Mouse (Mus musculus): ENCODE results near the gene Mto1.

The Mto1 gene

DNA sequence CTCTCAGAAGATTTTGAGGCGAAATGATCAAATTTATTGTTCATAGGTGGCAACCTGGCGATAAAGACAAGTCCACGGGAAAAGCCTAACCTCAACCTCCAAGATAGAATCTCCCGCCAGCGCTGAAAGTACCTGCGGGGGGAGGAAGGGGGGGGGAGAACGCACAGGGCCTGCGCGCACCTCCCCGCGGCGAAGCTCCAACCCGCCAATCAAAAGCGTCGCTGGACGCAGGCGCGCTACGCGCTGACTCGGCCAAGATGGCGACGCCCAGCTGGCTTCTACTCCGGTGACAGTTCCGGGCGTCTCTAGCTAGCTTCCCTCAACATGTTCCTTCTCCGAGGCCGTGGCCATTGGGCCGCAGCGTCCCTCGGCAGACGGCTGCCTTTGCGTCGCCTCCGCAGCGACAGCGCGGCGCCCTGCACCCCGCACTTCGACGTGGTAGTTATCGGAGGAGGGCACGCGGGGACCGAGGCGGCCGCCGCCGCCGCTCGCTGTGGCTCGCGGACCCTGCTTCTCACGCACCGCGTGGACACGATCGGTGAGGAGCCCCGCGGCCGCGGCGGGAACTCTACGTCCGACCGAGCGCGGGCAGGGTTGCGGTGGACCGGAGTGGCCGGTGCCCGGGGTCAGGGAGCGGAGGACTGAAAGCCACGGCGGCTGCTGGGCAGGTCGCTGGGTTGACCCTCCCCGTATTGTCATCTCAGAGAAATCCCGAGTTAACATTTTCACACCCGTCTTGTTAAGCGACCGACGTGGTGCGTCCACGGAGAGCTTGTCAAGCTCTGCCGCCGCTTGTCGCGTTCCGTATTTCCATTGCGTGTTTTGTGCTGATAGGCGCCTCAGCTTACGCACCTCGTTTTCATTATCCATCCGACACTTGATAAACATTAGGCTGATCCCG is at the start of gene Mto1, which contains the start of gene Gm17324:
Mto1 (plus strand) TSS at position 236 of the 901 bp plus-strand sequence.
Gm17324 (minus strand) TSS at position 814 of the 901 bp plus-strand sequence.
- in situ Hi-C loops (cut with MseI, MboI), result no loop called here

DNA sequence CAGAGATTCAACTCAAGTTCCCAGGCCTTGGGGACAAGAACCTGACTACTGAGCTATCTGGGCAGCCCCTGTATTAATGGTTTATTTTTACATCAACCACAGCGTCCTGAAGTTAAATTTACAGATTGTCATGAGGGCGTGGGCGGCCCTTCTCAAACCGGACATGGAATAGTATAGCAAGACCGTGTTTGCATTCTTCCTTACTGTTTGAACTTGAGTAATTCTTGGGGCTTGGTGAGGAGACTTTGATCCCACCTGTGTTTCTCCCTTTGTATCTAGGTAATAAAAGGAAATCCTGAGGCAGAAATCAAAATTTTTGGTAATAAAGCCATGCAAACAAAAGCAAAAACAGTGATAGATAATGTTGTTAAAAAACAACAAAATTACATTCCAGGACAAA is 47.4 kb upstream of the Mto1 start:
- in situ Hi-C loops (cut with MseI, MboI), result no loop called here

DNA sequence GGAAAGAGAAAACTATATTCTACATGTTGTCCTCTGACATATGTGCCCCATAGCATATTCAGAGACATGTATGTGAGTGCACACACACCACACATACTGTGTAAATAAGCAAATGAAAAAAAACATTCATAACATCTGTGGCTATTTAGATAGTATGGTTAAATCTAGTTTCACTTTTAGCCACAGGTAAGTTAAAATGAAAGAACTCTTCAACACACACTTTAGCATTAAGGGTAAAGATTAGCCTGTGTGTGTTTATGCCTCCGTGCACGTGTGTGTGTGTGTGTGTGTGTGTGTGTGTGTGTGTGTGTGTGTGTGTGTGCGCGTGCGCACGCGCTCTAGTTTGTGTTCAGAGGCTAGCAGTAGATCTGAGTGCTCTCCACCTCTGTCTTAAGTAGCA is 46.4 kb upstream of the Mto1 start:
- in situ Hi-C loops (cut with MseI, MboI), result no loop called here

DNA sequence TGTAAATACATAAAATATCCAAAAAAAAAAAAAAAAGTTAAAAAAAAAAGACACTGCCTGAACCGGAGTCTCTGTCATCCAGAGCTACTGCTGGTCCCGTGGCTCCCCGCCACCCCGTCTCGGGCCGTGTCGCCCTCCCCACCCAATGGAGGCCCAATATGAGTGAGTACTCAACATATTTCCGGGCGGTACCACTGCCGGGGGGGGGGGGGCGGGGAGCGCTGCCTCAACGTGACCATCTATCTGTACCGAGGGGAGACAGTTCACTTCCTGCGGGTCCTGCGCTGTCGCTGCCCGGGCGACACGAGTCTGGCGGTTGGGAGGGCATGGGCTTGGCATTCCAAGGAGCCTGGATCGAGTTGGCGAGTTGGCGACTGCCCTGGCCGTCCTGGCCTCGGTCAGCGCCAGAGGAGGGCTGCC is 20.6 kb upstream of the Mto1 start:
- in situ Hi-C loops (cut with MseI, MboI), result no loop called here

DNA sequence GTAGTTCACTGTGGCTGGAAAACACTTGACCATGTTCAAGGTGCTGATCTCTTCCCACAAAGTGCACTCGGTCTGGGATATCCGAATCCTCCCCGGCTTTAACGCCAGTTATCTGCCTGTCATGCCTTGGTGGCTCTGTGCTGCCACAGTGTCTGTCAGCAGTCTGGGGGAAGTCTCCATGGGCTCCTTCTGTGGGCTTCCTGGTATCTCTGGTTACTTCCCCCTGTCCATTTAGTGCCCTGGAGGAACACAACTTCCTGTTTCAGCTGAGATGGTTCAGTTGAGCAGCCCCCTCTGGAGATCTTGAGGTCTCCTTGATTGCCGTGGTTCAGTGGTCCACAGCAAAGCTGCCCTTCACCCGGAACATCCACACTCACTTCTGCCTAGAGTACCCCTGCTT is 19.8 kb upstream of the Mto1 start:
- in situ Hi-C loops (cut with MseI, MboI), result no loop called here

DNA sequence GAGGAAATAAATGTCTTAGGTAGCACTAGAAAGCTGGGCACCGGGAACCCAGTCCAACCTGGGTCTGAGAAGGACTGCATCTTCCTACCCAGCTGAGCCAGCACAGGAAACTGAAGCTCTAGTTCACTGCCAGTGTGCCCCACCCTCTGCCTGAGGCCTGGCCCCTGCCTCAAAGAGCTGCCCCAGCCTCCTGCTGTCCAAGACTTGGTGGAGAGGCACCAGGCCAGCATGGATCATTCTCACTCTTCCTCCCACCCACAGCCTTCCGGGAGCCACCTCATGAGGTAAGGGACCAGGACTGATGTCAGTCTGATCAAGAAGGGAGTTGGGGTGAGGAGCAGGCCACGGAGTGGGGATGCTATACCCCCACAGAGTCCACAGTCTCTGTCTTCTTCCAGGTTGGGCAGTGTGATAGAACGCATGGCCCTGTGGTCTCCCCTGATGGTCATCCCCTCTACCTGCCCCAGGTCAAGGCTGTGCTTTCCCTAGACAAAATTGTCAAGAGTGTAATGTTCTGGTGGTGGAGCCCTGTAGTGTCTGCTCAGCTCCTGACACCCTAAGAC is 19.1 kb upstream of the Mto1 start:
- in situ Hi-C loops (cut with MseI, MboI), result no loop called here

DNA sequence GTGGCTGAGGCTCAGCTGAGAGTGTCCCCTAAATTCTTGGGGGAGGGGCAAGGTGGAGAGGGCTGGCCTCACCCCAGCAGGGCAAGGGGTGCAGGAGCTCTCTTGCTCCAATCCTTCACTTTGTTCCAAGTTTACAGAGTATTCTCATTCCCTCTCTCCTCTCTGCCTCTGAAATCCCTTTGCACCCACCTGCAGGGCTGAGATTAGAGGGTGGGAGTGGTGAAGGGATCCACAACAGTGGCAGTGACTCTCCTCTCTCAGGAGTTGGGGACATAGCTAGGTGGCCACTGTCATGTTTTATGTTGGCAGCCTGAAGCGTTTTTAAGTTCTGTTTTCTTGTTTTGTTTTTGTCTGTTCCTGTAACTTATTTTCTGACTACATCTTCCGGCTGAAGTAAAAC is 18.5 kb upstream of the Mto1 start:
- in situ Hi-C loops (cut with MseI, MboI), result no loop called here

DNA sequence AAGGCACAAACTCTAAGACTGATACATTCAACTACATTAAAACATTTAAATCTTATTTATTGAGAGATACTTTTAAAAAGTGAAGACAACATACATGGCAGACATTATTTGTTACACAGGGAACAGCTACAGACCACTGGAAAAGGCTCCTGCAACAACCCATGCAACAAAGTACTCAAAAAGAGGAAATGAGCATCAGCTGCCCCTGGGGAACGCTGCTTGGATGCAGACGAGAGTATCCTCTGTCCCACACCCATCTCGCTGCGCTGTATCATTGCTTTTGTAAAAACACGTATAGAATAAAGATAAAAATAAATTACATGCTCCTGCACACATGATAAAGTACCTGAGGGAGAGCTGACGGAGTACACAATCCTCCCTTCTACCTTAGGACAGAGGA is 17.5 kb upstream of the Mto1 start:
- in situ Hi-C loops (cut with MseI, MboI), result no loop called here

DNA sequence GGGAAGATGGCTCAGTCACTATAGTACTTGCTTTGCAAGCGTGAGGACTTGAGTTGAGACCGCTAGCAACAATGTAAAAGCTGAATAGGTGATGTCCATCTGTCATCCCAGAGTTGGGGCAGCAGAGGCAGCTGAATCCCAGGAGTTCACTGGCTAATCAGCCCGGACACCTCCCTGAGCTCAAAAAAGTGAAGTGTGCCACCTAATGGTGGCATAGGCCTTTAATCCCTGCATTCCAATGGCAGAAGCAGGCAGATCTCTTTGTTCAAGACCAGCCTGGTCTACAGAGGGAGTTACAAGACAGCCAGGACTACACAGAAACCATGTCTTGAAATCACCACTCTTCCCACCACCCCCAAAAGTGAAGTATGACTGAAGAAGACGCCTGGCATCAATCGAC is 15.5 kb upstream of the Mto1 start:
- in situ Hi-C loops (cut with MseI, MboI), result no loop called here

DNA sequence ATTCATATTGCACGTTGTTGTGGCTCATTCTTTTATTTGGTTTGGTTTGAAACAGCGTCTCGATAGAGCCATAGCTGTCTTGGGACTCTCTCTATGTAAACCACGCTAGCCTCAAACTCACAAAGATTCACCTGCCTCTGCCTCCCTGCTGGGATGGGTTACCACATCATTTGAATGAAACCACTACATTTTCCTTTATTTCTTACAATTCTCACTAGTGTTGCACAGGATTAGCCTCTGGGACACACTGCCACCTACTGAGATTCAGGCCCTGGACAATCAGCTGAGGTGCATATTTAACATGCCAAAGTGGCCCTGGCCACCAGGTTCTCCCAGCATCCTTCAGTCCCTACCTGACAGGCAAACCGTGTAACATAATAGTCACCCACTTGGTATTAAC is 8.6 kb upstream of the Mto1 start:
- in situ Hi-C loops (cut with MseI, MboI), result no loop called here

DNA sequence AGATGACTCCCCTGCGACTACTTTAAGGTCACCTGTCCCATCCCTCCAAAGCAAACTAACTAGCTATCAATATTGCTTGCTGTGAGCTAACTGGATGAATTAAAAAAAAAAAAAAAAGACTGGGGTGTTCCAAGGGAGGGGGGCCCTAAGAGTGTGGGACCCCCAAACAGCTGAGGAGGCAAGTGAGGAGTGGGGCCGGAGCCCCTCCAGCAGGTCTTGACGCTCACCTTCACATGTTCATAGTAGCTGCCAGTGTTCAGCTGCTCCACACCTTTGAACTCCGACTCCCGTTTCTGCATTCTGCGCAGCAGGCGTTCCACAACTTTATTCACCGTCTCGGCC is 5.8 kb upstream of the Mto1 start:
- in situ Hi-C loops (cut with MseI, MboI), result no loop called here

DNA sequence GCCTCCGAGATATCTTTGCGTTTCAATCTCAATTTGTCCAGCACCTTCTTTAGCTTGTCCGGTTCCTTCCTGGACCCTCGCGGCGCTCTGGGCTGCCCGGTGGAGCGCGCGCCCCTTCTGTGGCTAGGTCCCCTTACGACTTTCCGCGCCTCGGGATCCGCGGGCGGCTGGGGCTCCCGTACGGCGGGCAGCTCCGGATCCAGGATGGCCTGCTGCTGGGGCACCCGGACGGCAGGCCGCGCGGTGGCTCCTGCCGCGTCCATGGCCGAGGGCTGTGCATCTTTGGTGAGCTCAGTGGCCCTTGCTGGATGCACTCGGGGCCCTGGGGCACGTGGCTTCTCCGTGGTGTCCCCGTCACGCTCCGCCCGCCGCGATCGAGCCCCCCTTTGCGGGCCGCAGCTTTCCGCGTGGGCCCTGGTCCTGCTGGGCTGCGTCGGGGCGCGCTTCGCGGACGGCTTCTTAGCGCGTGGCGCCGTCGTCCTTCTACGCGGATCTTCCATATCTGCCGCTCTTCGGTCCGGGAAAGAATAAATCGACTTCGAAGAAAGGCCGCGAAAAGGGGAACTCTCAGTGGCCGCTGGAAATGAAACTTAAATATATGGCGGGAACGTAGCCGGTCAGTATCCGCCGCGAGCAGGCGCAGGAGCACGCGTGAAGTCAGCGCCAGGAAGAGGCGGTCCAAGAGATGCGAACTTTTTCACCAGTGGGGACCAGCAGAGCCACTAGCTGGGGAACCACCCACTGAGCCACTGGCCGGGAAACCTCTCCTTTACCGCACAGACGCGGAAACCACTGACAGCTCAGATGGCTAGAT is 5.2 kb upstream of the Mto1 start, which contains the start of gene Cgas:
Cgas (minus strand) TSS at position 659 of the 814 bp plus-strand sequence.
- in situ Hi-C loops (cut with MseI, MboI), result no loop called here

DNA sequence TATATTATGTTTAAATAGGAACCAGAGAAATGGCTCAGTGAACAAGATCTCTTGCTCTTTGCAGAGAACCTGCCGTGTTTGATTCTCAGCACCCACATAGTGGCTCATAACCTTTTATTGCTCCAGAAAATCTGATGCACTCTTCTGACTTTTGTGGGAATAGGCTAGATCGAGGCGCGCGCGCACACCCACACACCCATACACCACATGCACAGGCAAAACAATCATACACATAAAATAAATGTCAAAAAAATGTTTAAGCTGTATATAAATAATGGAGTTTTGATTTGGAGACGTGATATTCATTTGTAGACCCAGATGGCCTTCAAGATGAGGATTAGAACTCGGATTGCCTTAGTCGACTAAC is 419 bp upstream of the Mto1 start:
- in situ Hi-C loops (cut with MseI, MboI), result no loop called here

DNA sequence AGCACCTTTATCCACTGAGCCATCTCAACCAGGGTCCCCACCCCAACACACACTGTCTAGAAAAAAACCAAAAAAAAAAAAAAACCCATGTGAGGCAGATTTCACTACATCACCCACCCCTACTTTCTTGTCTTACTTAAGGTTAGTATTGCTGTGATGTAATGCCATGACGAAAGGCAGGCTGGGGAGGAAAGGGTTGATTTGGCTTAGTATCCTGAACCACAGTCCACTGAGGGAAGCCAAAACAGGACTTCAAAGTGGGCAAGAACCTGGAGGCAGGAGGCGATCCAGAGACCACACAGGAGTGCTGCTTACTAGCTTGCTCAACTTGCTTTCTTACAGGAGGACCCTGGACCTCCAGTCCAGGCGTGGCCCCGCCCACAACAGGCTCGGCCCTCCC is 2.4 kb downstream of the Mto1 start:
- in situ Hi-C loops (cut with MseI, MboI), result no loop called here

DNA sequence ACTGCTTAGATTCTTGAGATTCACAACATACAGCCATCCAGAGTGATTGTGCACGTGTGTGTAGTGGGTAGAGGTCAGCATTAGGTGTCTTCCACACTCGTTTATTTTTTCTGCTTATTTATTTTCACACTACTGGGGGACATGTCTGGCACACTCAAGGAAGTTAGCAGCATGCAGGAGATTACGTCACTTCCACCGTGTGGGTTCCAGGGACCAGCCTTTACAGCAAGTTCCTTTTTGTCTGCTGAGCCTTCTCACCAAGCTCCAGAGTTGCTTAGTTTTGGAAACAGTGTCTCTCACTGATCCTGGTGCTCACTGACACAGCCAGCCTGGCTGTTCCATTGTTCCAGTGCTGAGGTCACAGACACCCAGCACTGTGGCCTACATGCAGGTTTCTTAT is 3.4 kb downstream of the Mto1 start:
- in situ Hi-C loops (cut with MseI, MboI), result no loop called here

DNA sequence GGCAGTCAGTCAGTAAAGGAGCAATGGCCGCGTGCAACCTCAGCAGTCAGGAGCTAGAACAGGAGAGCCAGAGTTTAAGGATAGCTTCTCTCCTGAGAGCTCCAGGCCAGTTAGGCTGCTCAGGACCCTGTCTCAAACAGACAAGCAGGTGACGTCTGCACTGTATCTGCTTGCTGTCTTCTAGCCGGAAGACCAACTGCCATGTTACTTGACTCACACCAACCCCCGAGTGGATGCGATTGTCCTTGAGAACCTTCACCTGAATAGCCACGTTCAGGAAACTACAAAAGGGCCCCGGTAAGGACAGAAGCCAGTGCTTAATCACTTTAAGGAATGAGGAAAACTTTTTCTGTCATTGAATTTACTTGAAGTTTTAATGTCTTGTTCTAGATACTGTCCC is 9.0 kb downstream of the Mto1 start:
- in situ Hi-C loops (cut with MseI, MboI), result no loop called here

DNA sequence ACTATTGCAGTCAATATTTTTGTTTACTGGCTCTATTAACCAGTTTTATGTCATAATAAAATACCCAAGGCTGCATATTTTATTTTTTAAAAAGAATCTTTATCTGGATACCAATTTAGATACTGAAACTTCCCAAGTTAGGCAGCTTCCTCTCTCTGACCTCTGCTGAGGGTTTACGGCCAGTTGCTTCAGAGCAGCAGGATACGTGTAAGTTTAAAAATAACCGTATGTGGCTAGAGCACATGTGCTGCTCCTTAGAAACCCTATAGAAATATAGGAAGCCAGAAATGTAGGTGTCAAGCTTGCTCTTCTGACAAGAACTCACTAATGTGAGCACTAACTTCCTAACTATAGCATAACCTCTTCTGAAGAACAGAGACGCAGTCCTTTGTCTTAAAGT is 15.3 kb downstream of the Mto1 start:
- in situ Hi-C loops (cut with MseI, MboI), result no loop called here

DNA sequence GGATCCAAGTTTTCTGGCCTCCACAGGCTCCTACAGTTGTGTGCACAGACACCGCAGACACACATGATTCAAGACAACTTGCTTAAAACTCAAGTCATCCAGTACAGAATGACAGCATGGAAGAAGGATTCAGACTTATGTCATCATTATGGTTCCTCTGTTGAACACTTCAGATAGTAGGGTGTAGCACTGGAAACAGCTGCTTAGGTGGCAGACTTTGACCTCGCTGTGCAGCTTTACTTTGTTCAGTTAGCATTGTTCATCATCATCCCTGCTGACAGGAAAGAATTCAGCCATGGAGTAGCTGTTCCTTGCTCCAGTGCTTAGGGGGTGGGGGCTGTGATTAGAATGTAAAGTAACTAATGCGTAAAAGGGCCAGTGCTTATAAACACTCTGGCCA is 17.7 kb downstream of the Mto1 start:
- in situ Hi-C loops (cut with MseI, MboI), result no loop called here

DNA sequence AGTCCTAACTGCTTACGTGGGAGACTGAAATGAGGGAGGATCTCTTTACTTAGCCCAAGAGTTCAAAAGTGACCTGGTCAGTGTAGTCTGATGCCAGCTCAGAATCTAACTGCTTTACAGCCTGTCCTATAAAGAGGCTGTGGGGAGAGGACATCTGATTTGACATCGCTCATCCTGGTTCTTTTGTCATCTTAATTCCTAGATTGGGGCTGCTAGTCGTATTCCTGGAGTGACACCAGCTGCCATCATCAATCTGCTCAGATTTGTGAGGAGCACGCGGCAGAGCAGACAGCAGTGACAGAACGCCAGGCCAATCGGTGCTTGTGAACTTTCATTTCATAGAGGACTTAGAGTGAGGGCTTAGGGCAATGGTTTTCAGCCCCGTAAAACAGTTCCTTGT is 25.6 kb downstream of the Mto1 start:
- in situ Hi-C loops (cut with MseI, MboI), result no loop called here

DNA sequence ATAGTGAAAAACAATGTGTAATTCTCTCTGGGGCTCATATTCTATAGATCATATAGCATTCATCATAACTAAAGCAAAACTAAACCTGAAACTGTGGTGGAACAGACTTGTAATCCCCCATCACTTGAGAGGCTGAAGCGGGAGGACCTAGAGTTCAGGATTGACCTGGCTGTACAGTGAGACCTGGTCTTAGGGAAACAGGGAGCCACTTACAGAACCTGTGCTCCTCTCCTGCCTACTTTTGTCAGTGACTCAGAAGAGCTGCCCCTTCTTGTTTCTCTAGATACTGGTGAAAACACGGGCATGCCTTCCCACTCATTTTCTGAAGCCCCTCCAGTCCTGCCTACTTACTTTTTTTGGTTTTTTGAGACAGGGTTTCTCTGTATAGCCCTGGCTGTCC is 26.3 kb downstream of the Mto1 start:
- in situ Hi-C loops (cut with MseI, MboI), result no loop called here

DNA sequence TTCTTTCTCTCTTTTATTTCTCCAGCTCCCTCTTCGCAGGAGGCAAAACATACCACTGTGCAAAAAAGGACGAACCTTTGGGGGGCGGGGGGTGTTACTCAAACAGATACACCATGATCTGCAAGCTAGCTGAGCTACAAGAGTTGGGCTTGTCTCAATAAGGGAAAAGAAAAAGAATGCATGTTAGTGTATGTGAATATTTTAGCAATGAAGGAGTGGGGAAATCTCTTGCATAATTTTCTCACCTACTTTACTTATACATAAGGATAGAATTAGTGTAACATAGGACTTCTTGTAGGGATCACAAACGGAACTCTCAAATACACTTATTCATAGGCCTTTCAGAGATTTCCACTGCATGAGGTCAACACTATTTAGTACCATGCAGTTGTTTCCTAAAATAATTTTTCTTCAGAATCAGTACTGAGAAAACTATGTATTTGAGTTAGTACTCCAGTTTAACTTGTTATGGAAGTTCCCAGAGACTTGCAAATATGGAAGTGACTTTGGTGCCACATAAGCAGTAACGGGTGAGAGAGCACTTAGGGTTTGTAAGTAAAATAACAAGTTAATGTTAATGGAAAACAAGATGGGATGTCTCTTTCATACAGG is 26.9 kb downstream of the Mto1 start:
- in situ Hi-C loops (cut with MseI, MboI), result loop anchor here in 1 of 2 experiments (5.0 kb wide), 1 partner anchor 52 kb away; no protein-coding TSS in a partner anchor

DNA sequence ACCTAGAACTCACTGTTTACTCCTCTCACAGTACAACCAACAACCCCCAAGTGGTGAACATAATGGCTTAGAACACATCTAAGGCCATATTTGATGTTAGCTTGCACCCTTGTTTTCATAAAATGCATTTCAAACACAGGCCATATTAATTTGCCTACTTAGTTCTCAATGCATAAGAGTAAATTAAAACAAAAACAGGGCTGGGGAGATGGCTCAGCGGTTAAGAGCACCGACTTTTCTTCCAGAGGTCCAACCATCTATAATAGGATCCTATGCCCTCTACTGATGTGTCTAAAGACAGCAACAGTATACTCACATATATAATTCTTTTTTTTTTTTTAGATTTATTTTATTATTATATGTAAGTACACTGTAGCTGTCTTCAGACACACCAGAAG is 27.4 kb downstream of the Mto1 start:
- in situ Hi-C loops (cut with MseI, MboI), result loop anchor here in 1 of 2 experiments (5.0 kb wide), 1 partner anchor 52 kb away; no protein-coding TSS in a partner anchor
